Mouse (Mus musculus): ENCODE results near the gene Tlr4.

GRCm38 (mm10) chr4:66828686-66829085 lies 1.3 kb downstream of the Tlr4 start:
- TF ChIP-seq CTCF (IDR thresholded peaks at IDR 0.05; ENCODE audit: extremely low read depth, insufficient read depth, insufficient read length, insufficient replicate concordance) (no peak), POLR2A (IDR thresholded peaks at IDR 0.05; ENCODE audit: low read depth, low read length) (no peak)

Data from spleen, adult 2 months (tissue).